Mouse (Mus musculus) lung, embryonic 16.5 days (tissue): ENCODE measurements at regions not wholly inside any gene's neighbourhood (a gene's known extent, or its start where the extent isn't known, plus 50 kb on each side); places are given as distances from the start of the nearest gene placed in this dataset.

Experiments used
- ATAC-seq: fragments of 200-750 bp; cut with Nextera tagmentation; 2 replicates; pipeline ENCODE4 v1.8.0; 2017; ENCODE audit warnings: low read depth, mild to moderate bottlenecking, moderate library complexity
- H3K27ac ChIP-seq: fragments of 300-500 bp; sonication (generic); 2 replicates; pipeline ENCODE4 v1.5.1; 2014; ENCODE audit warnings: mild to moderate bottlenecking, control low read depth, low read length
- H3K27me3 ChIP-seq: fragments of 300-500 bp; sonication (generic); 2 replicates; pipeline ENCODE4 v1.6.1; 2014; ENCODE audit warnings: low read depth, low read length, mixed read lengths; ENCODE audit not compliant: control insufficient read depth, insufficient read depth
- H3K36me3 ChIP-seq: fragments of 300-500 bp; sonication (generic); 2 replicates; pipeline ENCODE4 v1.6.1; 2014; ENCODE audit warnings: low read length; ENCODE audit not compliant: control insufficient read depth, insufficient read depth
- H3K4me1 ChIP-seq: fragments of 300-500 bp; sonication (generic); replicated peaks from 2 replicates; pipeline ENCODE4 v1.6.1; 2014; ENCODE audit warnings: low read length, mixed read lengths; ENCODE audit not compliant: control insufficient read depth, insufficient read depth
- H3K4me2 ChIP-seq: fragments of 300-500 bp; sonication (generic); 2 replicates; pipeline ENCODE4 v1.6.1; 2014; ENCODE audit warnings: low read depth, low read length, control low read depth
- H3K4me3 ChIP-seq: fragments of 300-500 bp; sonication (generic); 2 replicates; pipeline ENCODE4 v1.5.1; 2014; ENCODE audit warnings: mild to moderate bottlenecking, low read length, control low read depth
- H3K9ac ChIP-seq: fragments of 300-500 bp; sonication (generic); 2 replicates; pipeline ENCODE4 v1.6.1; 2014; ENCODE audit warnings: low read length, control low read depth
- H3K9me3 ChIP-seq: fragments of 300-500 bp; sonication (generic); 2 replicates; pipeline ENCODE4 v1.6.1; 2016; ENCODE audit warnings: low read length; ENCODE audit not compliant: control insufficient read depth
- WGBS: fragments of 180-500 bp; shearing (Covaris S2); extraction: QIAGEN DNeasy Blood & Tissue Kit; methylation state at CpG from one replicate; pipeline ENCODE4 v1.1.7; 2014; 5-methylcytosine and 5-hydroxymethylcytosine counted together

- Histone ChIP-seq H3K4me3 (no peak overlapping the region), H3K4me2 (no peak overlapping the region), H3K27ac (no peak overlapping the region), H3K27me3 (no peaks in the 10 kb centered on the region), H3K36me3 (no peaks in the 10 kb centered on the region), H3K9me3 (no peaks in the 10 kb centered on the region), H3K4me1 (0 out of 2 replicates have a peak, but pooled peaks cover 3% of the 10 kb centered on the region), H3K9ac (no peak overlapping the region)
- WGBS: 42% methylated on average over 7 of the region's 7 CpGs
- ATAC-seq: no peak
These were observed 402.9 kb upstream of the Rgma start for GRCm38 (mm10) chr7:72972397-72972796.

DNA sequence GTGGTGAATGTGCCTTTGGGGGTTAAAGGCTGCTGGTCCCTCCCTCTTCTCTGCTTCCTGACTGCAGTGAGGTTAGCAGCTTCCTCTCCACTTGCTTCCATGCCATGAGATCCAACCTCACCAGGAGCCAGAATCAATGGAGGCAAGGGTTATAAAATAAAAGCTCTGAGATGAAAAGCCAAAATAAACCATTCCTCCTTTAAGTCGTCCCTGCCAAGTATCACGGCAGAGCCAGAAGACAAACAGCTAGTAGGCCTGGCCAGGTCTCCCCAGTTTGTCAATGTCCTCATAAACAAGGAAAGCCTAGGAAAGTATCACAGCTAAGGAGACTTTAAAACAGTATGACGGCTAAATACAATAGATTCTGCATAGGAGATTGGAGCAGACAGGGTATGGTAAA, 401.5 kb upstream of the Rgma start:
- no peak overlapping the region for H3K27ac ChIP-seq
- ATAC-seq: no peak
- H3K27me3 ChIP-seq: no peaks in the 10 kb centered on the region
- WGBS: 50% methylated on average over 3 of the region's 3 CpGs
- no peaks in the 10 kb centered on the region for H3K36me3 ChIP-seq
- H3K4me2 ChIP-seq: no peak overlapping the region
- H3K4me3 ChIP-seq: no peak overlapping the region
- no peaks in the 10 kb centered on the region for H3K9me3 ChIP-seq
- H3K9ac ChIP-seq: no peak overlapping the region
- 0 out of 2 replicates have a peak, but pooled peaks cover 3% of the 10 kb centered on the region for H3K4me1 ChIP-seq

GRCm38 (mm10) chr7:72974384-72974783, 400.9 kb upstream of the Rgma start:
- Histone ChIP-seq H3K4me3 (no peak overlapping the region), H3K36me3 (no peaks in the 10 kb centered on the region), H3K4me2 (no peak overlapping the region), H3K4me1 (0 out of 2 replicates have a peak, but pooled peaks cover 3% of the 10 kb centered on the region), H3K27me3 (no peaks in the 10 kb centered on the region), H3K9me3 (no peaks in the 10 kb centered on the region), H3K27ac (no peak overlapping the region), H3K9ac (no peak overlapping the region)
- 70% methylated on average over 3 of the region's 3 CpGs for WGBS
- ATAC-seq: no peak

DNA sequence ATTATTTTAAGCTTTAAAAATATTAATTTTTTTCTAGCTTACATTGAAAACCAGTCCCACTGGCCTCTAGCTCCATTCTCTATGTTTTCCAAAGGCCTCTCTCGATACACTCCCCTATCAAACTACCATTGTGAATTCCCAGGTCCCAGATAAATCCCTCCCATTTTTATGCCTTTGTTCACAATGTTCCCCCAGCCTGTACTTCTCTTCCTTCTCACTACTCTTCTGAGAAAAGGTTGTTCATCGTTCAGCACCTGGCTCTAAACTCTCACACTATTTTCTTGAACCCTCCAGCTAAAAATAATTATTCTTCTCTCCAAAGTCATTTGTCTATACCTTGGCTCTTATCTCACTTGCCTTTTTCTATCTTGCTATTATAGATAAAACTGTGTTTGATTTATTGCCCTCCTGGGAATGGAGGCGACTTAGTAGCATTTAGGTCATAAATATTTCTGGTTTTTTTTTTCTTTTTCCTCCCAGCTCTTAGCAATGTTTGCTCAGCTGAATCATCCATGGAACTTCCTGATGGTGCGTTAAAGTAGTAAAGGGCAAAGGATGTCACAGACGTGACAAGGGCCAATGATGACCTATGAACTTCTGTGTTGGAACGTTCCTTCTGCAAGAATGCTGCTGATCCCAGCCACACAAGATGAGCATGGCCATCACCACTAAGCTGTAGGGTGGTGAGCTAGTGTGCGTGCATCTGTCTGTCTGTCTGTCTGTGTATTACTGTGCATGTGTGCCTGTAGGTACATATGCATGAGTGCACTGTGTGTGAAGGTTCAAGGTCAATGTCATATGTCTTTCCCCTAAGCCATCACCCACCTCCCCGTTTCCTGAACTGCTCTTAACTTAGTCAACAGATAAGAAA, 384.5 kb upstream of the Rgma start:
- WGBS: 30% methylated on average over 8 of the region's 8 CpGs
- ATAC-seq: no peak
- no peak overlapping the region for H3K4me3 ChIP-seq
- no peak overlapping the region for H3K27ac ChIP-seq
- no peaks in the 10 kb centered on the region for H3K4me1 ChIP-seq
- H3K9me3 ChIP-seq: no peaks in the 10 kb centered on the region
- H3K36me3 ChIP-seq: no peaks in the 10 kb centered on the region
- no peak overlapping the region for H3K4me2 ChIP-seq
- no peak overlapping the region for H3K9ac ChIP-seq
- H3K27me3 ChIP-seq: no peaks in the 10 kb centered on the region

DNA sequence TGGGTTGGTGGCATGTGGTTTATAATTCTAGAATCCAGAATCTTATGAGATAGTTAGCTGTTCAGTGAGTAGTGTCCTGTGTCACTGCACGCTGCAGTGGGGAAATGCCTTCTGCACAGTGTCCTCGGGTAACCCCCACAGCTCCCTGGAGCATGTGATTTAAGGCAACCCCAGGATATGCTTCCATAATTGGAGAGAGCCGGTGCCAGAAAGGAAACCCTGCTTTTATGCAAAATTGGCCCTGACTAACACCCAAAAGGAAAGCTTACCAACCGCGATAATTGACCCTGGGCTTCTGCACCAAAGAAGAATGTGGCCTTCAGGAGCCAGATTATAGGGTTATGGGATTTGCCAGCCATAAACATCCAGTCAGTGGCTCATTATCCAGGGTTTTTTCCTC, 376.9 kb upstream of the Rgma start:
- WGBS: 75% methylated on average over 5 of the region's 5 CpGs
- H3K9ac ChIP-seq: no peak overlapping the region
- H3K27me3 ChIP-seq: no peaks in the 10 kb centered on the region
- H3K36me3 ChIP-seq: no peaks in the 10 kb centered on the region
- H3K4me2 ChIP-seq: no peak overlapping the region
- ATAC-seq: no peak
- no peaks in the 10 kb centered on the region for H3K4me1 ChIP-seq
- H3K27ac ChIP-seq: no peak overlapping the region
- H3K4me3 ChIP-seq: no peak overlapping the region
- no peaks in the 10 kb centered on the region for H3K9me3 ChIP-seq

DNA sequence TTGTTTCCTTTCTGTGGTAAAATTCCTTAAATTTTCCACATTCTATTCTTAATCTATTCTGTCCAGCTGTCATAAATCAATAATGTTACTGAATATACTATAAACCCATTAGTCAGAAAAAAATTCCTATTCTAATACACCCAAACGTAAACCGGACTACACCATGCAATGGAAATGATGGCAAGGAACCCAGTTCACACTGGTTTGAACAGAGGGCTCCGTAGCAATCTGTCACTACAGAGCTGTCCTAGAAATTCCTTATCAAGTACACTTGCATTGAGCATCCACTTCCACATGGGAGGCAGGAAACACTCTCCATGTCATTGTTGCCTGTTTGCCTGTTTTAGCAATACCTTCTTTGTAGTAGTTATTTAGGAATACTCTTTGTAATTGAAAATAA, 356.2 kb upstream of the Rgma start:
- WGBS: 68% methylated on average over 3 of the region's 3 CpGs
- no peak for ATAC-seq
- no peaks in the 10 kb centered on the region for H3K4me1 ChIP-seq

DNA sequence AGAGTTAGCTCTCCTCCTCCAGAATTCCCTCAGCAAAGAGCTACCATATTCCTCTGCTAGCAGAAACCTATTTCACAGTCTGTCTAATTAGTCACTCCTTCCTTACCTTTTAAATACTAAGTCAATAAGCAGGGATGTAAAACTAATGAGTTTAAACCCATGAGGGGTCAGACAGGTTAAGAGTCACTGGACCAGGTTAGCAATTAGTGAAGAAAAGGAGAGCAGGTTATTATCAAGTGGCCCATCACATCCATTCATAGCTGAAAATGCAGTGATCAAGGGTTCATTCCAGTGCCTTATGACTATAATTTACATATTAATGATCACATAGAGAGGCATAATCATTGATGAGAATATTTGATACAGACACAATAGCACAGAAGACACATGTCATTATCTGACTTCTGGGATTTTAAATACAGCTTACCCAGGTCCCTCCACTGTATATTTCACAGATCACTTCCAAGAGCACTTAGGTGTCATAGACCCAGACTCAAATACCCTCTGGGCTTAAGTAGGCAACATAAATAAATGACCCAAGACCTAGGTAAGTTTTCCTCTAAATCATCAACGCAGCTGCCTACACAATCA, 355.4 kb upstream of the Rgma start:
- no peak for ATAC-seq
- WGBS: 60% methylated on average over 1 of the region's 1 CpGs

More for the DNA sequence above, 356.2 kb upstream of the Rgma start:
- H3K27ac ChIP-seq: no peak overlapping the region
- no peaks in the 10 kb centered on the region for H3K9me3 ChIP-seq
- no peaks in the 10 kb centered on the region for H3K27me3 ChIP-seq
- H3K9ac ChIP-seq: no peak overlapping the region
- no peak overlapping the region for H3K4me2 ChIP-seq
- H3K36me3 ChIP-seq: no peaks in the 10 kb centered on the region
- H3K4me3 ChIP-seq: no peak overlapping the region

DNA sequence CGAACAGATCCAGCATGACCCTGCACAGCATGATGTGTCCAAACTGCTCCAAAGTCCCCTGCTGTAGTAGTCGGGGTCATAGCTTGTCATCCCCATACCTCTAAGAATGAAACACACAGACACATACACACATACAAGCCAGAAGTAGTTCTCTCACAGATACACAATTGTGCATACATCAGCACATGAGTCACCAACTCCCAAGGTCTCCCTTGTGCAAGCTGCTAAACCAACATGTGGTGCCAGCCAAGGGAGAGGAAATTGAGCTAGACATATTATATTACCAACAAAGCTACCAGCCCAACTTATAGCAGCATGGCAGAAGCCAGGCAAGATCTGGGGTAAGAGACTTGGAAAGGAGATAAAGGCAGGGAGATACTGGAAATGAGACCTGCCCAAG, 353.5 kb upstream of the Rgma start:
- Histone ChIP-seq H3K9me3 (no peaks in the 10 kb centered on the region), H3K27me3 (no peaks in the 10 kb centered on the region), H3K4me2 (no peak overlapping the region), H3K9ac (no peak overlapping the region), H3K27ac (no peak overlapping the region), H3K4me3 (no peak overlapping the region), H3K4me1 (no peaks in the 10 kb centered on the region), H3K36me3 (no peaks in the 10 kb centered on the region)
- 68% methylated on average over 2 of the region's 2 CpGs for WGBS
- ATAC-seq: no peak

More for the DNA sequence above, 355.4 kb upstream of the Rgma start:
- Histone ChIP-seq H3K4me2 (no peak overlapping the region), H3K4me3 (no peak overlapping the region), H3K27me3 (no peaks in the 10 kb centered on the region), H3K9ac (no peak overlapping the region), H3K4me1 (no peaks in the 10 kb centered on the region), H3K27ac (no peak overlapping the region), H3K36me3 (no peaks in the 10 kb centered on the region), H3K9me3 (no peaks in the 10 kb centered on the region)

- ATAC-seq: no peak
- H3K27ac ChIP-seq: no peak overlapping the region
- 43% methylated on average over 5 of the region's 5 CpGs for WGBS
- no peak overlapping the region for H3K4me3 ChIP-seq
- H3K36me3 ChIP-seq: no peaks in the 10 kb centered on the region
- no peak overlapping the region for H3K4me2 ChIP-seq
- no peaks in the 10 kb centered on the region for H3K27me3 ChIP-seq
- no peaks in the 10 kb centered on the region for H3K4me1 ChIP-seq
- H3K9me3 ChIP-seq: no peaks in the 10 kb centered on the region
- H3K9ac ChIP-seq: no peak overlapping the region
These were observed 349.7 kb upstream of the Rgma start for GRCm38 (mm10) chr7:73025640-73026039.
